Mouse (Mus musculus): ENCODE data around the gene Cel. TPM values are rescaled to one million over a fixed set of nuclear protein-coding genes. Genes with fewer than 3 reads are reported as not detected.
A peak's percentile ranks its signal among the peaks of the same experiment; 100 is the strongest.

The Cel gene
- total and polyA plus RNA-seq, 2 experiments from 2014 or later, result not detected

DNA sequence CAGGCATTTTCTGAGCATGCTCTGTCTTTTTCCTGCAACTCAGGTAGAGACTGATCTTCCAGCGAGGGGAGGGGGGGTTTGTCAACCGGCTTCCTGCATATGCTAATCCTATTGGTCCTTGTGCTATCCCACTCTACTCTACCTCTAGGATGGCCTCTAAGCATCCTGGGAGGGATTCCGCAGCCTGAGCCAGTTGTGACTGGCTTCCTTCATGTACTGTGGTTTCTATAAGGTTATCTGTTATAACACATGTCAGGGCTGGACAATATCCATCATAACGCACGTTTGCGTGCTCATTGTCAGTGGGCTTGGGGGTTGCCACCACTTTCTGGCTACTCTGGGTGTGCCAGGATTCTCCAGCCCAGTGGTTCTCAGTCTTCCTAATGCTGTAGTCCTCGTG is 32.8 kb upstream of the Cel start:
- Histone ChIP-seq H3K4me2 (ENCODE audit: low read depth, low read length) (no peak overlapping the region), H3K27me3 (ENCODE audit: control insufficient read depth, insufficient read depth, low read length) (peaks cover 6% of the 10 kb centered on the region), H3K4me1 (ENCODE audit: control insufficient read depth, insufficient read depth) (no peaks in the 10 kb centered on the region), H3K9ac (replicated peaks; ENCODE audit: low read depth, low read length) (no peak overlapping the region), H3K4me3 (ENCODE audit: low read depth, low read length) (no peak overlapping the region), H3K9me3 (replicated peaks; ENCODE audit: control insufficient read depth, low read length) (no peaks in the 10 kb centered on the region), H3K27ac (ENCODE audit: low read depth) (no peak overlapping the region), H3K36me3 (replicated peaks; ENCODE audit: control insufficient read depth, insufficient read depth, low read length) (no peaks in the 10 kb centered on the region)
- DNase-seq (ENCODE audit: low spot score), result no peak
- ATAC-seq (ENCODE audit: insufficient read depth, low read depth), result no peak
- TF ChIP-seq EP300 (IDR thresholded peaks at IDR 0.05; ENCODE audit: low read depth) (no peak), CTCF (IDR thresholded peaks at IDR 0.05; ENCODE audit: low read depth) (no peak)
- WGBS, result 70% methylated on average over 7 of the region's 7 CpGs

DNA sequence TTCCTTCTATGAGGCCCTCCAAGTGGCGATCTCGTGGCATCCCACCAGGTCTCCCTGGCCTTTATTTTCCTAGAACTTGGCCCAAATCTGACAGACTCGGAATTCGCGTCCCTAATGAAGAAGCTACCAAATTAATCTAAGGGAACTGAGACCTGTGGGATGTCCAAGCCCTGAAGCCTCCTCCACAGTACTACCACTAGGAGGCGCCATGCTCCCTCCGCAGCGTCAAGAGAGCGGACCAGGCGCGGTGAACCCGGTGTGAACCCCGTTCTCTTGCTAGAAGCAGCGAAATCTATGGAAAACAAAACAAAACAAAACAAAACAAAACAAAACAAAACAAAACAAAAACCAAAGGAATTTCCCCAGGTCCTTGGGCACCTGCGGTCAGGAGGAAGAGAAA is 29.6 kb upstream of the Cel start:
- TF ChIP-seq CTCF (IDR thresholded peaks at IDR 0.05; ENCODE audit: low read depth) (peak; percentile 89), EP300 (IDR thresholded peaks at IDR 0.05; ENCODE audit: low read depth) (no peak)
- Histone ChIP-seq H3K9me3 (replicated peaks; ENCODE audit: control insufficient read depth, low read length) (no peaks in the 10 kb centered on the region), H3K36me3 (replicated peaks; ENCODE audit: control insufficient read depth, insufficient read depth, low read length) (no peaks in the 10 kb centered on the region), H3K27ac (ENCODE audit: low read depth) (no peak overlapping the region), H3K4me2 (ENCODE audit: low read depth, low read length) (peak overlapping the region; percentile 22; the same call in 1 of the 2 replicates), H3K27me3 (ENCODE audit: control insufficient read depth, insufficient read depth, low read length) (peaks cover 6% of the 10 kb centered on the region), H3K4me1 (ENCODE audit: control insufficient read depth, insufficient read depth) (no peaks in the 10 kb centered on the region), H3K4me3 (ENCODE audit: low read depth, low read length) (no peak overlapping the region), H3K9ac (replicated peaks; ENCODE audit: low read depth, low read length) (no peak overlapping the region)
- DNase-seq (ENCODE audit: low spot score), result peak; percentile 33
- WGBS, result 6% methylated on average over 15 of the region's 15 CpGs
- ATAC-seq (ENCODE audit: insufficient read depth, low read depth), result peak; percentile 67; the same call in 1 of the 2 replicates

DNA sequence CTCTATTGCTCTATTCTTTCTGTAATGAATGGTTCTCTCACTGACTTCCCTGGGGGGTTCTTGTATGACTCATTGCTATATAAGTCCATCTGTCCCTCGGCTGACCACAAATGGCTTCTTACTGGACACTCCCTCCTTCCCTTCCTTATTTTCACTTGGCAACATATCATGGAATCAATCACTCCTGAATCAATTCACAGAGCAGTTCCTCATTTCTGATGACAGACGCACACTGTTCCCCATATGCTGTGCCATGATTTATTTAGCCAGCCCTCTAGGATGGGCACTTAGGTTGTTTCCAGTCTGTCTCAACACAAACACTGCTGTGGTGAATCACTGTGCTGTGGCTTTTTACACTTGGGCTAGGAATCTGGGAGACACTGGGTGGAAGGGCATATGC is 28.3 kb upstream of the Cel start:
- 64% methylated on average over 2 of the region's 2 CpGs for WGBS
- TF ChIP-seq CTCF (IDR thresholded peaks at IDR 0.05; ENCODE audit: low read depth) (no peak), EP300 (IDR thresholded peaks at IDR 0.05; ENCODE audit: low read depth) (no peak)
- Histone ChIP-seq H3K27ac (ENCODE audit: low read depth) (no peak overlapping the region), H3K4me1 (ENCODE audit: control insufficient read depth, insufficient read depth) (no peaks in the 10 kb centered on the region), H3K9ac (replicated peaks; ENCODE audit: low read depth, low read length) (no peak overlapping the region), H3K4me3 (ENCODE audit: low read depth, low read length) (no peak overlapping the region), H3K36me3 (replicated peaks; ENCODE audit: control insufficient read depth, insufficient read depth, low read length) (no peaks in the 10 kb centered on the region), H3K4me2 (ENCODE audit: low read depth, low read length) (no peak overlapping the region), H3K9me3 (replicated peaks; ENCODE audit: control insufficient read depth, low read length) (no peaks in the 10 kb centered on the region), H3K27me3 (ENCODE audit: control insufficient read depth, insufficient read depth, low read length) (peaks cover 6% of the 10 kb centered on the region)
- ATAC-seq (ENCODE audit: insufficient read depth, low read depth), result no peak
- no peak for DNase-seq (ENCODE audit: low spot score)

DNA sequence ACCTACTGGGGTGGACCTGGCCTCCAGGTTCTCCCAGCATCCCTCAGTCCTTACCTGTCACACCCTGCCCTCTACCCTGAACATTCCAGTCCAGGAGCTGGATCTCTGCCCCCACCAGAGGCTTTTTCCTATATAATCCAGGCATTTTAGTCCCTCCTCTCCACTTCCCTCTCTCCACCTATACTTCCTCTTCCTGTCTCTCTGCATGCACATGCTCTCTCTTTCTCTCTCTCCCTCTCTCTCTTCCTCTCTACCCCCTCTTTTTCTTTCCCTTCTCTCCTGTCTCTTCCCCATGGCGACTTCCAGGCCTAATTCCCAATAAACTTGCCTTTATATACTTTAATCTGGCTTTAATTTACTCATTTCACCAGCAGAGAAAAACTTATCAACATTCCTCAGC is 25.4 kb upstream of the Cel start:
- Histone ChIP-seq H3K4me3 (ENCODE audit: low read depth, low read length) (no peak overlapping the region), H3K4me2 (ENCODE audit: low read depth, low read length) (no peak overlapping the region), H3K9me3 (replicated peaks; ENCODE audit: control insufficient read depth, low read length) (no peaks in the 10 kb centered on the region), H3K36me3 (replicated peaks; ENCODE audit: control insufficient read depth, insufficient read depth, low read length) (no peaks in the 10 kb centered on the region), H3K4me1 (ENCODE audit: control insufficient read depth, insufficient read depth) (no peaks in the 10 kb centered on the region), H3K27ac (ENCODE audit: low read depth) (no peak overlapping the region), H3K27me3 (ENCODE audit: control insufficient read depth, insufficient read depth, low read length) (peaks cover 2% of the 10 kb centered on the region), H3K9ac (replicated peaks; ENCODE audit: low read depth, low read length) (no peak overlapping the region)
- WGBS, result 41% methylated on average over 1 of the region's 1 CpGs
- DNase-seq (ENCODE audit: low spot score) (no peak), ATAC-seq (ENCODE audit: insufficient read depth, low read depth) (no peak)
- TF ChIP-seq CTCF (IDR thresholded peaks at IDR 0.05; ENCODE audit: low read depth), result no peak
- TF ChIP-seq EP300 (IDR thresholded peaks at IDR 0.05; ENCODE audit: low read depth), result no peak

DNA sequence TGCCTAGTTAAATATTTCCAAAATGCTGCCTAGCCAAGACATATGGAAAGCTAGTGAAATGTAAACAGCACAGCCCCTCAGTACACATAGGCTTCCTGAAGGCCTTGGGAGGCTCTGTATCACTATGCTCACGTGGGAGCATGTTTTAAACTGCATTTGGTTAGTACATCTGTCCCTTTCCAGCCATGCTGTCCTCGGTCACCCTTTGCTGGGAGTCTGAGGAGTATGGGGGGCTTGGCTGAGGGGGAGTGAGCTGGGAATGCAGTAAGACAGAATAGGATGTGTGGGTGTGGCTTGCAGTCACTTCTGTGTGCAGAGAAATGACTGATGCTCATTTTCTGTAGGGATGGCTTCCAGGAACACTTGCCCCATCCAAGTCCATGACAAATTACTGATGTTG is 22.5 kb upstream of the Cel start:
- WGBS, result 42% methylated on average over 2 of the region's 2 CpGs
- H3K4me3 ChIP-seq (ENCODE audit: low read depth, low read length), result no peak overlapping the region
- no peaks in the 10 kb centered on the region for H3K27me3 ChIP-seq (ENCODE audit: control insufficient read depth, insufficient read depth, low read length)
- DNase-seq (ENCODE audit: low spot score) (no peak), ATAC-seq (ENCODE audit: insufficient read depth, low read depth) (no peak)
- TF ChIP-seq CTCF (IDR thresholded peaks at IDR 0.05; ENCODE audit: low read depth) (no peak), EP300 (IDR thresholded peaks at IDR 0.05; ENCODE audit: low read depth) (no peak)
- H3K4me2 ChIP-seq (ENCODE audit: low read depth, low read length), result no peak overlapping the region
- no peaks in the 10 kb centered on the region for H3K36me3 ChIP-seq (replicated peaks; ENCODE audit: control insufficient read depth, insufficient read depth, low read length)
- H3K4me1 ChIP-seq (ENCODE audit: control insufficient read depth, insufficient read depth), result peaks cover 5% of the 10 kb centered on the region; the same call in 1 of the 2 replicates
- no peaks in the 10 kb centered on the region for H3K9me3 ChIP-seq (replicated peaks; ENCODE audit: control insufficient read depth, low read length)
- no peak overlapping the region for H3K27ac ChIP-seq (ENCODE audit: low read depth)
- no peak overlapping the region for H3K9ac ChIP-seq (replicated peaks; ENCODE audit: low read depth, low read length)

DNA sequence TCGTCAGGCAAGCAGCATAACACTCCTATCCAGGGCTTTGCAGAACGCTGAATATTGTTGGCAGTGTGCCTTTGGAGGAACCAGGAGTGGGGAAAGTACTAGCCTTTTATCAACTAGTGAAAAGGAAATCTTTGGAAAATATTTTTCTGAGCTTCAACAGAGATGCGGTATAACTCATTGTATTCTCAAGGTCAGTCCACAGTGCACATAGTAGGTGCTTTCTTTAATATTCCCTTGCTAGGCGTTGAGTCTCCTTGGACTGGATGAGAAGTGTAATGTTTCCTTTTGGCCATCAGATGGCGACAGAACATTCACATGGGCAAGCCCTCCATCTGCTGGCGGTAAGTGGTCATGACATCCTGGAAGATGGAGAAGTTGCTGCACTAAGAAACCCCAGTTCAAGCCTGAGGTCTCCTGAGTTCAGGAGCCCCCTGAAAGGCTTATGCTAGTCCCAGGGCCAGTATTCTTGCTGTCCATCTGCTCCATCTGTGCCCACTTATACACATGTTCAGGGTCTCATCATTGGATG is 21.9 kb upstream of the Cel start:
- Histone ChIP-seq H3K27me3 (ENCODE audit: control insufficient read depth, insufficient read depth, low read length) (no peaks in the 10 kb centered on the region), H3K9me3 (replicated peaks; ENCODE audit: control insufficient read depth, low read length) (no peaks in the 10 kb centered on the region), H3K4me2 (ENCODE audit: low read depth, low read length) (no peak overlapping the region), H3K4me1 (ENCODE audit: control insufficient read depth, insufficient read depth) (peaks cover 5% of the 10 kb centered on the region; the same call in 1 of the 2 replicates), H3K4me3 (ENCODE audit: low read depth, low read length) (no peak overlapping the region), H3K36me3 (replicated peaks; ENCODE audit: control insufficient read depth, insufficient read depth, low read length) (no peaks in the 10 kb centered on the region), H3K27ac (ENCODE audit: low read depth) (no peak overlapping the region), H3K9ac (replicated peaks; ENCODE audit: low read depth, low read length) (no peak overlapping the region)
- ATAC-seq (ENCODE audit: insufficient read depth, low read depth), result no peak
- DNase-seq (ENCODE audit: low spot score), result peak; percentile 75
- TF ChIP-seq CTCF (IDR thresholded peaks at IDR 0.05; ENCODE audit: low read depth) (peak; percentile 100), EP300 (IDR thresholded peaks at IDR 0.05; ENCODE audit: low read depth) (no peak)
- 15% methylated on average over 6 of the region's 6 CpGs for WGBS
